Mouse (Mus musculus) neural tube, embryonic 13.5 days (tissue): Measurements from ENCODE around the gene Ercc6. TPM values are rescaled to one million over a fixed set of nuclear protein-coding genes. Genes with fewer than 3 reads are reported as not detected.
A peak's percentile ranks its signal among the peaks of the same experiment; 100 is the strongest.

Experiments
- ATAC-seq: fragments of 200-750 bp; cut with Nextera tagmentation; 2 replicates; pipeline ENCODE4 v1.8.0; 2017; ENCODE audit warnings: low read depth, mild to moderate bottlenecking, moderate TSS enrichment, moderate library complexity
- H3K27ac ChIP-seq: fragments of 300-500 bp; sonication (generic); replicated peaks from 2 replicates; pipeline ENCODE4 v1.5.1; 2015; ENCODE audit warnings: moderate library complexity, mild to moderate bottlenecking, inconsistent platforms
- H3K27me3 ChIP-seq: fragments of 300-500 bp; sonication (generic); 2 replicates; pipeline ENCODE4 v1.6.1; 2015; ENCODE audit warnings: mild to moderate bottlenecking, inconsistent platforms
- H3K36me3 ChIP-seq: fragments of 300-500 bp; sonication (generic); 2 replicates; pipeline ENCODE4 v1.6.1; 2015; ENCODE audit warnings: mild to moderate bottlenecking, inconsistent platforms
- H3K4me1 ChIP-seq: fragments of 300-500 bp; sonication (generic); replicated peaks from 2 replicates; pipeline ENCODE4 v1.6.1; 2015; ENCODE audit warnings: inconsistent platforms
- H3K4me2 ChIP-seq: fragments of 300-500 bp; sonication (generic); 2 replicates; pipeline ENCODE4 v1.6.1; 2015; ENCODE audit warnings: inconsistent platforms, mild to moderate bottlenecking, moderate library complexity
- H3K4me3 ChIP-seq: fragments of 300-500 bp; sonication (generic); 2 replicates; pipeline ENCODE4 v1.5.1; 2015; ENCODE audit warnings: mild to moderate bottlenecking, inconsistent platforms
- H3K9ac ChIP-seq: fragments of 300-500 bp; sonication (generic); 2 replicates; pipeline ENCODE4 v1.6.1; 2015; ENCODE audit warnings: moderate library complexity, mild to moderate bottlenecking, inconsistent platforms
- H3K9me3 ChIP-seq: fragments of 300-500 bp; sonication (generic); 2 replicates; pipeline ENCODE4 v1.6.1; 2016; ENCODE audit warnings: inconsistent platforms
- WGBS: fragments of 180-500 bp; shearing (Covaris S2); methylation state at CpG from one replicate; pipeline ENCODE4 v1.1.7; 2015; 5-methylcytosine and 5-hydroxymethylcytosine counted together
- polyA plus RNA-seq: library from polyadenylated mRNA; unstranded; fragments of >200 nt; fragmentation: Nextera tagmentation; extraction: Ambion mirVana; gene quantifications from 2 replicates; pipeline ENCODE4 v1.2.1, GENCODE M21; 2015

Gene Ercc6
- polyA plus RNA-seq, 1 experiment from 2014 or later: 25.3 TPM

DNA sequence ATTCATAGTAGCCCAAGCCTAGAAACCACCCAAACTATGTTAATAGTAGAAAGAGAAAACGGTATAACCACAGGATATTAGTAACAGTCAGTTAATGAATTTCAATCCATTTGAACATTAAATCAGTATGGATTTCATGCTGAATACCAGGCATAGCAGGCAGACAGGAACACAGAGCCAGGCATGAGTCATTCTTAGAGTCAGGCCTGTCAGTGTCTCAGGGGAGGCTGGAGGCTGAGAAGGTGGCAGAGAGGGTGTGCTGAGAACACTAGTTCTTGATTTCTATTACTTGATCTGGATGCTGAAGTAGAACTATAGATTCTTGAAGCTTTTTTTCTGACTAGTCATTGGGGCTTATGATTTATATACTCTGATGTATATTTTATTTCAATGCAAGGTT lies 10.8 kb downstream of the Ercc6 start:
- Histone ChIP-seq H3K27ac (no peak overlapping the region), H3K9ac (no peak overlapping the region), H3K36me3 (peaks cover 58% of the 10 kb centered on the region), H3K4me3 (no peak overlapping the region), H3K9me3 (no peaks in the 10 kb centered on the region), H3K4me2 (no peak overlapping the region), H3K4me1 (peaks cover 12% of the 10 kb centered on the region; the same call in 1 of the 2 replicates), H3K27me3 (no peaks in the 10 kb centered on the region)
- no peak for ATAC-seq
- 88% methylated on average over 1 of the region's 1 CpGs for WGBS

DNA sequence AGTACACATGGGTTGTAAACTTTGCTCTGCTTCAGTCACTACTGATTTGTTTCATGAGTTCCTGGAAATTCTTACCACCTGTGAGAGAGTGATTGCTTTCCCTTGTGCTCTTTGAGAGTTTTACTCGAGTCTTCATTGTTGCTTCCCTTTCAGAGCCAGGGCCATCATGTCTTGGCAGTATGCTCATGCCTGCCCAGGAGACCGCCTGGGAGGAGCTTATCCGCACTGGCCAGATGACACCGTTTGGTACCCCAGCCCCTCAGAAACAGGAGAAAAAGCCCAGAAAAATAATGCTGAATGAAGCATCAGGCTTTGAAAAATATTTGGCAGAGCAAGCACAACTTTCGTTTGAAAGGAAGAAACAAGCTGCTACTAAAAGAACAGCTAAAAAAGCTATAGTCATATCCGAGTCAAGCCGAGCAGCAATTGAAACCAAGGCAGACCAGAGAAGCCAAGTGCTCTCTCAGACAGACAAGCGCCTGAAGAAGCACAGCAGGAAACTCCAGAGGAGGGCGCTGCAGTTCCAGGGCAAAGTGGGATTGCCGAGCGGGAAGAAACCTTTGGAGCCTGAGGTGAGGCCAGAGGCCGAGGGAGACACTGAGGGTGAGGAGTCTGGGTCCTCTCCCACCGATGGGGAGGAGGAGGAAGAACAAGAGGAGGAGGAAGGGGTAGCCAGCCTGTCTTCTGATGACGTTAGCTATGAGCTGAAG lies 12.8 kb downstream of the Ercc6 start:
- Histone ChIP-seq H3K4me3 (no peak overlapping the region), H3K9me3 (no peaks in the 10 kb centered on the region), H3K9ac (no peak overlapping the region), H3K36me3 (peaks cover 43% of the 10 kb centered on the region), H3K27me3 (no peaks in the 10 kb centered on the region), H3K4me2 (no peak overlapping the region), H3K27ac (no peak overlapping the region), H3K4me1 (0 out of 2 replicates have a peak, but pooled peaks cover 4% of the 10 kb centered on the region)
- WGBS: 80% methylated on average over 14 of the region's 14 CpGs
- no peak for ATAC-seq

DNA sequence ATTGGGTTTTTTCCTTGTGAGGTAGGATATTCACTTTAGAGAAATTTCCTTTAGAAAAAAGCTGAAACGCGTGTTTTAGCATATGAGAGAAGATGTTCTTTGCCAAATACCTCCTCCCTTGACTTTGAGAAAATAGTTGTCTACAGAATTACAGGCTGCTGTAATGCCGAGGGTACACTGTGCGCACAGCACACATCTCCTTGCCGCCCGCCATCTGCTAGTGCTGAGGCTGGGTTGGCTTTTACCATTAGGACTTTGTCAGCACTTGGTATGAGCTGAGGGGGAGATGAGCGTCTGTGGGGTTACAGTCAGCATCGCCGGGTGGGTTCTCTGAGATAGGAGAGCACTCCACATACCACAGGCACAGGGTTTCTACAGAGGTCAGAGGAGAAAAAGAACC lies 13.9 kb downstream of the Ercc6 start:
- no peak for ATAC-seq
- H3K36me3 ChIP-seq: peaks cover 41% of the 10 kb centered on the region
- peaks cover 11% of the 10 kb centered on the region for H3K4me1 ChIP-seq
- H3K4me2 ChIP-seq: no peak overlapping the region
- WGBS: 96% methylated on average over 9 of the region's 9 CpGs
- no peak overlapping the region for H3K9ac ChIP-seq
- H3K27me3 ChIP-seq: no peaks in the 10 kb centered on the region
- no peak overlapping the region for H3K4me3 ChIP-seq
- no peak overlapping the region for H3K27ac ChIP-seq
- no peaks in the 10 kb centered on the region for H3K9me3 ChIP-seq

DNA sequence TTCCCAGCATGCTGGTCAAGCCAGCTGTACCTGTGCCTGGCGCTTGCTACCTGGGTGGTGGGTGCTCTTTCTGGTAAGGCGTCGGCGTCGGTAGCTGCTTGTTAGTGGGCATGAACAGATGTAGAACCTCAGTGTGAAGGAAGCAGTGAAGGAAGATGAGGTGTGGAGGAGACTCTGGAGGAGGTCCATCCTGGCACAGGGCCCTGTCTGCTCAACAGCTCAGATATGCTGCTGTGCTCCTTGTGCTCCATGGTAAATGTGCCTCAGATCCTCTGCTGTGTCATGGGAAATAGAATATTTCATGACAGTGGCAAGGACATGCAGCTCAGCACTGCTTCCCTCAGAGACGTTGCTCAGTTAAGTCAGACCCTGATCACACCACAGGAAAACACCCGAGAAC lies 15.7 kb downstream of the Ercc6 start:
- no peak for ATAC-seq
- H3K4me3 ChIP-seq: no peak overlapping the region
- no peaks in the 10 kb centered on the region for H3K9me3 ChIP-seq
- peaks cover 24% of the 10 kb centered on the region for H3K4me1 ChIP-seq
- WGBS: 95% methylated on average over 7 of the region's 7 CpGs
- no peak overlapping the region for H3K27ac ChIP-seq
- peaks cover 41% of the 10 kb centered on the region for H3K36me3 ChIP-seq
- H3K27me3 ChIP-seq: no peaks in the 10 kb centered on the region
- H3K4me2 ChIP-seq: no peak overlapping the region
- H3K9ac ChIP-seq: no peak overlapping the region

DNA sequence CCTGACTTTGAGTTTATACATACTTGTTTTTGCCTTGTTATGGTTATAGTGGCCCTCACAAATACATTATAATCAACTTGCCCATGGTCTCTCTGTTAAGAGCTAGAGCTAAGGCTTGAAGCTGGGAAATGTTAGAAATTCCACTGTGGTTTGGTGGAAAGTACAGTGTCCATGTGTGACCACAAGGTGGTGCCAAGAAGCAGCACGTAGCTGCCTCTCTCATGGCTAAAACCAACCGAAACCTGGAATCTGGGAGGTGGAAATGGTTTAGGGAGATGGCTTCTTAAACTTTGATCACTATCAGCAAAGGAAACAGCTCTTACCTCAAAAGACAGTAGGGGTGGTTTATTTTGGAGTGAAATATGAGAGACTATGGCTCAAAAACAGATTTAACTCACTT lies 17.6 kb downstream of the Ercc6 start:
- peaks cover 24% of the 10 kb centered on the region for H3K4me1 ChIP-seq
- H3K4me3 ChIP-seq: no peak overlapping the region
- H3K9me3 ChIP-seq: no peaks in the 10 kb centered on the region
- no peak overlapping the region for H3K4me2 ChIP-seq
- no peak overlapping the region for H3K27ac ChIP-seq
- H3K9ac ChIP-seq: no peak overlapping the region
- no peak for ATAC-seq
- H3K27me3 ChIP-seq: no peaks in the 10 kb centered on the region
- peaks cover 36% of the 10 kb centered on the region for H3K36me3 ChIP-seq
- WGBS: 19% methylated on average over 2 of the region's 2 CpGs

GRCm38 (mm10) chr14:32531371-32531770 lies 18.1 kb downstream of the Ercc6 start:
- no peak overlapping the region for H3K4me2 ChIP-seq
- ATAC-seq: no peak
- H3K27me3 ChIP-seq: no peaks in the 10 kb centered on the region
- peaks cover 26% of the 10 kb centered on the region for H3K4me1 ChIP-seq
- WGBS: 77% methylated on average over 3 of the region's 3 CpGs
- peaks cover 32% of the 10 kb centered on the region for H3K36me3 ChIP-seq
- H3K9me3 ChIP-seq: no peaks in the 10 kb centered on the region
- H3K9ac ChIP-seq: peak overlapping the region; percentile 43; the same call in 1 of the 2 replicates
- H3K27ac ChIP-seq: no peak overlapping the region
- H3K4me3 ChIP-seq: no peak overlapping the region

DNA sequence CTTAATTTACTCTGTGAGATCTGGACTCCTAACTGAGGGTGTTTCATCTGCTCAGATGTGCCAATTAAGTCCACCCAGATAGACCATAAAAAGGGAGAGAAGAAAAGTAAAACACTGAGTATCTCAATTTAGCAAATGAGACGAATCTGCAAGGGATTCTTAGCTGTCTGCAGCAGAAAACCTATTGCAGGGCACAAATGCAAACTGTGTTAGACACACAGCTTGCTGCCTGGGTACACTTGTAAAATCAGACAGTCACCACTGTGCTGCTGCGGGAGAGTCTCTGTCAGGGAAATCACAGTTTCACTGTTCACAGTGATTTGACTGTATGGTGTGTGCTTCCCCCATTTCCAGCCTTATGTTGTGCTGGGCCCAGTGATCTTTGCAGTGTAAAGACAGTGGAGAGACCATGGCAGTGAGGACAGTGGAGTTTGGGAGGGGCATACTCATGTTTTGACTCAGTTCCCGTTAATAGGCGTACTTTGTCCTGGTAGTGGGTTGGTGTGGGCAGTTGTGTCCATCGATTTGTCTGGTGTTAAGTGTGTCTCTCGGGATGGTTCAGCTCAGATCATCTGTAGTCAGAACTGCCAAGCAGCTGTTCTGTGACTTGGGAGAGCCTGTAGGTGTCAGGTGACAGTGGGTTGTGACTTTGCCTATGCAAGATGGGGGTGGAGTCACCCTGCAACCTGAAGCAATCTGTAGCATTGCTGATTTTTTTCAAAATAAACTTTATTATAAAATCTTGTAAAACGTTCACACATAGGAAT lies 19.2 kb downstream of the Ercc6 start:
- 69% methylated on average over 7 of the region's 7 CpGs for WGBS
- Histone ChIP-seq H3K9ac (no peak overlapping the region), H3K4me3 (no peak overlapping the region), H3K36me3 (peaks cover 20% of the 10 kb centered on the region; the same call in 1 of the 2 replicates), H3K27ac (peak overlapping the region; percentile 47; the same call in 1 of the 2 replicates), H3K4me1 (peaks cover 37% of the 10 kb centered on the region), H3K27me3 (no peaks in the 10 kb centered on the region), H3K9me3 (no peaks in the 10 kb centered on the region), H3K4me2 (no peak overlapping the region)
- ATAC-seq: no peak

DNA sequence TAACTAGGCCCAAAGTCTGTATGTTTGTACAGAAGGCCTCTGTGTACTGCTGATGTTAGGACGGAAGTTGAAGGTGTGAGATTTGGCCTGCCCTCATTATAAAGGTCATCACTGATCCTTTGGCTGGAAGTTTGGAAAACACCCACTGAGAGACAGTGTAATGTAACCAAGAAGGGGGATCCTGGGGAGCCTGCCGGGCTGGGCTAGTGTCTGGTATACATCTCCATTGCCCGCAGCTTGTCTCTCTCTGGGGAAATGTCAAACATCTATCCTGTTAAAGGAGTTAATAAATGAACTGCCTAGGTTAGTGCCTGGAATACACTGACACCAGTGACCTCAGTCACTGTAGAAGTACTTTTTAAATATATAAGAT lies 19.8 kb downstream of the Ercc6 start:
- H3K4me1 ChIP-seq: peaks cover 38% of the 10 kb centered on the region
- no peak overlapping the region for H3K4me2 ChIP-seq
- no peaks in the 10 kb centered on the region for H3K27me3 ChIP-seq
- H3K4me3 ChIP-seq: no peak overlapping the region
- ATAC-seq: no peak
- H3K9me3 ChIP-seq: no peaks in the 10 kb centered on the region
- no peak overlapping the region for H3K9ac ChIP-seq
- peaks cover 18% of the 10 kb centered on the region; the same call in 1 of the 2 replicates for H3K36me3 ChIP-seq
- WGBS: 73% methylated on average over 3 of the region's 3 CpGs
- H3K27ac ChIP-seq: no peak overlapping the region

DNA sequence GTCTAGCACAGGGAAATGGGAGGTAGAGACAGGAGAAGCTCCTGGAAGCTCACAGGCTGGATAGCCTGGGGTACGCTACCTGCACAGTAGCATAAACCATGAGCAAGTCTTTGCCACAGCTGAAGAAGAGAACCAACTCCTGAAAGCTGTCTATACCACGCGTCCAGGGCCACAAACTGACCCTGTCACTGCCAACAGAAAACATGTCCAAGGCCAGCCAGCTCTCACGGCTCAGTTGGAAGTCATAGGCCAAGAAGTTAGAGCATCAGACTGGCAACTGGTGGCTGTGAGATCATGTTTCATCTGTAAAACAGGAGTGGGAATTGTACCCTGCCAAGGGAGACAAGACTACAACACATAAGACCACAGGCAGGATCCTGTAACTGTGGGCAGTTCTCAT lies 20.3 kb downstream of the Ercc6 start:
- H3K9ac ChIP-seq: no peak overlapping the region
- H3K36me3 ChIP-seq: peaks cover 18% of the 10 kb centered on the region; the same call in 1 of the 2 replicates
- H3K9me3 ChIP-seq: no peaks in the 10 kb centered on the region
- no peak overlapping the region for H3K27ac ChIP-seq
- H3K4me3 ChIP-seq: no peak overlapping the region
- peaks cover 38% of the 10 kb centered on the region for H3K4me1 ChIP-seq
- H3K27me3 ChIP-seq: no peaks in the 10 kb centered on the region
- 86% methylated on average over 4 of the region's 4 CpGs for WGBS
- ATAC-seq: no peak
- H3K4me2 ChIP-seq: no peak overlapping the region

- Histone ChIP-seq H3K4me1 (peaks cover 38% of the 10 kb centered on the region), H3K4me3 (no peak overlapping the region), H3K4me2 (no peak overlapping the region), H3K36me3 (peaks cover 14% of the 10 kb centered on the region; the same call in 1 of the 2 replicates), H3K9me3 (no peaks in the 10 kb centered on the region), H3K27ac (no peak overlapping the region), H3K27me3 (no peaks in the 10 kb centered on the region), H3K9ac (no peak overlapping the region)
- 76% methylated on average over 5 of the region's 5 CpGs for WGBS
- ATAC-seq: no peak
Measured at GRCm38 (mm10) chr14:32534137-32534536, 20.8 kb downstream of the Ercc6 start.

DNA sequence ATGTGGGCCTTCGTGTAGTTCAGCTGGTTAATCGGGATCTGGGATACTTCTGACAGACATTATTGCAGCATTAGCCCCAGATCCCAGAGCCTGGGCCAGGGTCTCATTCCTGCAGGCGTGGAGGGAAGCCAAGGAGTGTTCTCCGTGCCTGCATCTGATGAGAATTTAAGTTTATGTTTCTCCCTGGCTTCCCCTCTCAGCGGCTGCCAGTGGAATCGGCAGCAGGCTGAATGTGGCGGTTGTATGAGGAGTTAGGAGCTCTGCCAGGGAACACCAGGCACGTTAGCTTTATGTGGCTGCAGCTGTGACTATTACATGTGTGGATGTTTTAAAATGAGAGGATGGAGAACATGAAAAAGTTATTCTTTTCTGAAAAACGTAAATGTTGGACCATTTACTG lies 23.4 kb downstream of the Ercc6 start:
- H3K36me3 ChIP-seq: peaks cover 24% of the 10 kb centered on the region
- WGBS: 67% methylated on average over 9 of the region's 9 CpGs
- H3K9ac ChIP-seq: no peak overlapping the region
- H3K4me3 ChIP-seq: no peak overlapping the region
- no peaks in the 10 kb centered on the region for H3K27me3 ChIP-seq
- H3K27ac ChIP-seq: 0 out of 2 replicates have a peak overlapping the region, but pooled peaks have one; percentile 10
- no peaks in the 10 kb centered on the region for H3K9me3 ChIP-seq
- no peak overlapping the region for H3K4me2 ChIP-seq
- no peak for ATAC-seq
- H3K4me1 ChIP-seq: peaks cover 39% of the 10 kb centered on the region

GRCm38 (mm10) chr14:32538115-32538514 lies 24.8 kb downstream of the Ercc6 start:
- H3K27me3 ChIP-seq: no peaks in the 10 kb centered on the region
- no peak overlapping the region for H3K27ac ChIP-seq
- peaks cover 27% of the 10 kb centered on the region for H3K4me1 ChIP-seq
- H3K36me3 ChIP-seq: peaks cover 36% of the 10 kb centered on the region
- no peak overlapping the region for H3K4me2 ChIP-seq
- H3K9ac ChIP-seq: no peak overlapping the region
- H3K4me3 ChIP-seq: no peak overlapping the region
- ATAC-seq: no peak
- 96% methylated on average over 1 of the region's 1 CpGs for WGBS
- no peaks in the 10 kb centered on the region for H3K9me3 ChIP-seq
